Mouse (Mus musculus): ENCODE results near the gene Gpr62.

The Gpr62 gene

GRCm38 (mm10) chr9:106454888-106455681, 10.7 kb downstream of the Gpr62 start:
- no peak for DNase-seq (ENCODE audit: low spot score)

DNA sequence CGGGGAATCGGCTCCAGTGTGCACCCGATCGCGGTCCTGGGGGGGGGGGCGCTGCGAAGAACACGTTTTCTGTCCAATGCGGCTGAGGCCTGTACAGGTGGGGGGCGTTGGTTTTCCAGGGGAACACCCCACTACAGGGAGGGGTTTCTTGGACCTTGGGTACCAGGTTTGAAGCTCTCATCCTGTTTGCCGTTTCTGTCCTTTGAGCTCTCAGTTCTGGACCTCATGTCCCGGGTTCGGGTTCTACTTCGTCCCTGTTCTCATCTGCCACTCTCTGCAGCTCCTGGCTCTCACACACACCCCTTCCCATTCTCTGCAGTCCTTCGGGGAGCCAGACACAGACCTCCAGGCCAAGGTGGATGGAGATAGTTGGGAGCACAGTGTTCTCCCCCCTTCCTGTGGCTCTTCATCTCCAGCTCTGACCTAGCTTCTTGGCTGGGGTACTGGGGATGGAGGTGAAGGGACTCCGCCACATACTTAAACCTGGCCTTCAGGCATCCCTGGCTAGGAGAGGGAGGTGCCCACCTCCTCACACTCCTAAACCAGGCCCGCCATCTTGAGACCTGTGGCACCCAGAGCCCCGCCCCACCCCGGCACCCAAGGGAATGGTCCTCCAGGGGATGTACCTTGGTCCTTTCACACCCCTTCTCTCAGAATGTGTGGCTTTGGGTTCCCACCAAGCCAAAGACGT, 11.5 kb downstream of the Gpr62 start:
- no peak for DNase-seq (ENCODE audit: low spot score)

DNA sequence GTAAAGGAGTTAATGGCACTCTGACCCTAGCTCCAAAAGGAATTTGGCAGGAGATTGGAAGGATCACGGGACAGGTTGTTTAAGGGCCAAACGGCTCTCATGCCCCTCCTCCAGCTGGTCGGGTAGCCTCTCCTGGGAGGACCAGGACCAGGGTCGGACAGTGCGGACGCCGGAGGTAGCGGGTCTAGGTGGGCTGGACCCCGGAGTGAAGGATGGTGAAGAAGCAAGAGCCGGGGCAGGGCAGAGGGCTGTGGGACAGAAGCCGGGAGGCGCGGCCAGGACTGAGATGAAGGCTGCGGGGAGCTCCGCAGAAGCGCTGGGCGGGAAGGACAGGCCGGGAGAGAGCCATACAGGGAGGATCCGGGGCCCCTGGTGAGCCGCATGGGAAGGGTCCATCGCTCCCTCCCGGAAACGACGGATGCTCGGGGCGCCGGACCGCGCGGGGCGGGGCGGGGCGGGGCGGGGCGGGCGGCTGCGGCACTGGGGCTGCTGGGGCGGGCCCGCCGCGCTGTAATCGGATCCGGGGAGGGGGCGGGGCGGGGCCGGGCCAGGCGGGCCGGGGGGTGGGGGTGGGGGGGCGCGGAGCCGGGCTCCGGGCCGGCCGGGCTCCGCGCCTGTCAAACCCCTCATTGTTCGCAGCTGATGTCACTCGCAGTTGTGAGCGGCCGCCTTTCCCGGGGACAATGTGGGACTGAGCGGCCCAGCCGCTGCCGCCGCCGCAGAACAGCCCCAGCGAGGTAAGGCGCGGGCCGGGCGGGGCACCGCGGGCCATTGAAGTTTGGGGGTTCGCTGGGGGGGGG, 12.3 kb downstream of the Gpr62 start, which contains the start of gene Pcbp4:
Gene Pcbp4, plus strand, starts transcription at position 21 of the 800 bp plus-strand sequence.
- DNase-seq (ENCODE audit: low spot score), result no peak

DNA sequence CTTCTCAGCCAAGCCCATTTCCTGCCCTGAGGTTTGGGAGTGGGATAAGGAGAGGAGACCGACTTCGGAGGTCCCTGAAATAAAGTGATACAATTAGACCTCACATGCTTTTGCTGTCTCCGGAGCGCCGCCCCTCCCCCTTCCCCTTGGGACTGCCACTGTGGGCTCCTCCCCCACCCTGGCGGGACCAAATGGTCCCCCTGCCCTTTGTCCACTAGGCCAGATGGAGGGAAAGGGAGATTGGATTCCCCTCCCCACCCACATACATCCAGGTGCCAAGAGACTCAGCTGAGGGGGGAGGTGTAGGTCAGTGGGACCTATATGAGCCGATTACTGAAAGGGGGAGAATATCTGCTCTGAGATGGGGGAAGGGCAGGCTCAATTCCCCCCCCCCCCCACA, 12.9 kb downstream of the Gpr62 start:
- DNase-seq (ENCODE audit: low spot score), result no peak

- DNase-seq (ENCODE audit: low spot score), result no peak
These were observed 13.4 kb downstream of the Gpr62 start for GRCm38 (mm10) chr9:106452351-106452750.

- no peak for DNase-seq (ENCODE audit: low spot score)
These were observed 13.8 kb downstream of the Gpr62 start for GRCm38 (mm10) chr9:106451899-106452298.

DNA sequence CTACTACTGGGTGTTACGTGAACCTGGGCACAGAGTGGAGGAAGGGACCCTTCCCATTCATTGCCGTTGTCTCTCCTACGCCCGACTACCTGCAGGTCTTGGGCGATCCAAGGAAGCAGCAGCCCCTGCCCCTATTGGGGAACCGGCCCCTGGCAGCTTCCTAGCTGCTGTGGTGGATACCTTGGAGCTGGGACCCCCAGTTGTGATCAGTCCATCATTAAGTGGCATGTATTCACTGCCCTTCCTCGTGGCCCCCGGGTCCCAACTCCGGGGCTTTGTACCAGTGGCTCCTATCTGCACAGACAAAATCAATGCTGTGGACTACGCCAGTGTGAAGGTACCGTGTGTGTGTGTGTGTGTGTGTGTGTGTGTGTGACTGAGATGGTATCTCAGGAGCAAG, 14.4 kb downstream of the Gpr62 start:
- DNase-seq (ENCODE audit: low spot score), result no peak

GRCm38 (mm10) chr9:106450661-106451060, 15.1 kb downstream of the Gpr62 start:
- DNase-seq (ENCODE audit: low spot score), result no peak

DNA sequence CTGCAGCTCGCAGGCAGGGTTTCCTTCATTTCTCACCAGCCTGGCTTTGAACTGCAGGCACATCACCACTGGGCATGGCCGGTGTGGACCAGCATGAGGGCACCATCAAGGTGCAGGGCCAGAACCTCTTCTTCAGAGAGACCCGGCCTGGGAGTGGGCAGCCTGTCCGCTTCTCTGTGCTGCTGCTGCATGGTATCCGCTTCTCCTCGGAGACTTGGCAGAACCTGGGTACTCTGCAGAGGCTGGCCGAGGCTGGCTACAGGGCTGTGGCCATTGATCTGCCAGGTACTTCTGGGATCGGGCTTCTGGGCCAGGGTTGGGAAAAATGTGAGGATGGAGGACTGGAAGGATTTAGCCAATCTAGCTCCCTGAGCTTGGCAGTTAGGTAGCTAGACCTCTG, 15.8 kb downstream of the Gpr62 start:
- no peak for DNase-seq (ENCODE audit: low spot score)

GRCm38 (mm10) chr9:106448498-106449031, 17.2 kb downstream of the Gpr62 start:
- DNase-seq (ENCODE audit: low spot score), result no peak

GRCm38 (mm10) chr9:106447951-106448350, 17.8 kb downstream of the Gpr62 start:
- DNase-seq (ENCODE audit: low spot score), result no peak

DNA sequence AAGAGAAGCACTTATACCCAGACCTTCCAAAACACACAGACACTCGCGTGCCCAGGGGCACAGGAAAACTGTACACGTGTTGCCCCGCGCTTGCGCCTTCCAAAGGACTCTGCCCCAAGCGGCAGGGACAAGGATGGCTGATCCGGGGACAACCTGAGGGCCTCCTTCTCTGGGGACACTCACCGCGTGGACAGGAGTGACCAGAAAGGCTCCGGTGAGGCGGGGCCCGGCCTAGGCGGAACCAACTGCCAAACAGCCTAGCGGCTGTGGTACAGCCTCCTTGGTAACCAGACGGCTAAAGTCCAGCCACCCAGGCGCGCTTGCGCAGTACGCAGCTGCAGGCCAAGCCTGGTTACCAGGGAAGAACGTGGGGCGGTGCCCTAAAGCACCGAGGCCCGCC, 18.4 kb downstream of the Gpr62 start, which contains the start of the genes Abhd14b and Abhd14a:
Gene Abhd14b, plus strand, starts transcription at position 112 of the 400 bp plus-strand sequence.
Gene Abhd14a, minus strand, starts transcription at position 331 of the 400 bp plus-strand sequence.
- DNase-seq (ENCODE audit: low spot score), result peak; percentile 69

DNA sequence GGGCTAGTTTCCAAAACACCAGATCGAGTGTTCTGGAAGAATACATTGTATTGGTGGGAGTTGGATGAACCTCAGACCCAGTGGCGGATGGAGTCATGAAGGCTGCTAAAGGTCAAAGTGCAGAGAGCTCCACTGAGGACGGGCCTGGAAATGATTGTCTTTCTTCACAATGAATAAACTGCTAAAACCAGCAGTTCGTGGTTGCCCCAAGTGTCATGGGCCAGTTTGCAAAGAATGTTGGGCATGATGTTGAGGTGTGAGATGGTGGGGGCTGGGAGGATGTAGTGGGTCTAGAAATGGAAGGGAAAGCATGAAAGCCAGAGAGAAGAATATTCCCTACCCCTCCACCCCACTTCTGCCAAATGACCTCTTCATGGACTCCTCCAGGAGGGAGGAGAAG, 20.9 kb downstream of the Gpr62 start:
- no peak for DNase-seq (ENCODE audit: low spot score)

DNA sequence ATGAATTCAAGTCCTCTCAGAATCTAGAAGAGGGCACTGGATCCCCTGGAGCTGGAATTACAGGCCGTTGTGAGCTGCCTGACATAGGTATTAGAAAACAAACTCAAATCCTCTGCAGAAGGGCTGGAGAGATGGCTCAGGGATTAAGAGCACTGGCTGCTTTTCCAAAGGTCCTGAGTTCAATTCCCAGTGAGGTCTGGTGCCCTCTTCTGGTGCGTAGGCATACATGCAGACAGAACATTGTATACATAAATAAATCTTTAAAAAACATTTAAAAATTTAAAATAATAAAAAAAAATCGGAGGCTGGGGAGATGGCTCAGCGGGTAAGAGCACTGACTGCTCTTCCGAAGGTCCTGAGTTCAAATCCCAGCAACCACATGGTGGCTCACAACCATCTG, 23.1 kb downstream of the Gpr62 start:
- DNase-seq (ENCODE audit: low spot score), result no peak

- no peak for DNase-seq (ENCODE audit: low spot score)
These were observed 29.2 kb downstream of the Gpr62 start for GRCm38 (mm10) chr9:106436566-106436965.

DNA sequence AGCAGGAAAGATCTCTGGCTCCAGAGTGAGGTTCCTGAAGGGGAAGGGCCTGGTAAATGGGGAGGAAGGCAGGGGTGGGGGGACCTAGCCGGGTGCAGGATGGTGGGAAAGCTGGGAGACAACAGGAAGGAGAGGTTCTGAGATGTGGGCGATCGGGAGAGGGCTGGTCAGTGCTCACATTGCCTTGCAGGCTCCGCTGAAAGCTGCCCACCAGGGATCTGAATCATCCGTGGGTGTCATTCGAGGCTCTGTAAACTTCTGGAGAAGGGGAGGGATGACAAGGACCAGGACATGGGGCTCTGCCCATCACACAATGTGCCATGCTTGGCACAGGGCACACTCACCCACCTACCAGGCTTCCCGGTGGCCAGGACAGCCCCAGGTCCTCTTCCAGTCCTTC, 32.3 kb downstream of the Gpr62 start:
- no peak for DNase-seq (ENCODE audit: low spot score)

DNA sequence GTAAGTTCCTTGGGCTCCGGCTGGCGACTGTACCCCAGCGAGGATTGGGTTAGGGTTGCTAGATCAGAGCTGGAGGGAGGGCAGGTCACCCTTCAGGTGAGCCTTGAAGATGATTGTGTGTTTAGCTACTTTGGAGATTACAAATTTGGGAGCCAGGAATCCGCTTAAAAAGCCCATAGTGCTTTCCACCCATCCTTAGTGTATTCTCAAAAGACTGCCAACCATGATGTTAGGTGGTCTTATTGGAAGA, 35.8 kb downstream of the Gpr62 start:
- no peak for DNase-seq (ENCODE audit: low spot score)

DNA sequence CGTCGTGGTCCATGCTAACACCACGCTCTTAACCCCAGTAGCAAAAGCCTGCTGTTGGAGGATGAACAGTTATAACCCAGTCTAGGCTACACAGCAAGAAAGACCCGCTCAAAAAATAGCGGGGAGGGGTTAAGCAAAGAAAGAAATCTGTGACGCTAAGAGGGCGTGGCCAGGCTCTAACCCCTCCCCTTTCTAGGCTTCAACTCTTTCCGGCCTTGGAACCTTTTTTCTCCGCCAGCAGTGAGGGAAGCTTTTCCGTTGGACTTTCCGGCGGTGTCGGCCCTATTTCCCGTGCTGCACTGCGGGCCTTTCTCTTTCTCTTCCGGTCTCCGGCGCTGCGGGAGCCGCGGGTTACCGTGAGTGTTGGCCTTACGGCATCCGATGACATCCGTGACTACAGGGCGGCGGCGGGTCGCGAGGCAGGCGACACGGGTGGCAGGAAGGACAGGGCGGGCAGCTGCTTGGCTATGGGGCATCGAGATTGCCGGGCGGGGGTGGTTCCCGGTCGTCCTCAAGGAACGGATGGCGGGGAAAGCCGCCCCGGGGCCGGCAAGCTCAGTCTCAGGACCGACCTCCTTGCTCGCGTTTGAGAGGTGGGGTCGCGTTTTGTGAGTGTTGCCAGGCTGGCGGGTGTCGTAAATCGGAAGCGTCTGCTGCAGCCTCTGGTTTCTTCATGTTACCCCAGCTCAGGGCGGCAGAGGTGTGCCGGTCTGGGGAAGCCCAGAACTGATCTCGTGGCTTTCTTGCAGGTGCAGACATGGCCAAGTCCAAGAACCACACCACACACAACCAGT, 36.3 kb downstream of the Gpr62 start, which contains the start of gene Rpl29:
Gene Rpl29, plus strand, starts transcription at position 234 of the 794 bp plus-strand sequence.
- DNase-seq (ENCODE audit: low spot score), result peak; percentile 85

DNA sequence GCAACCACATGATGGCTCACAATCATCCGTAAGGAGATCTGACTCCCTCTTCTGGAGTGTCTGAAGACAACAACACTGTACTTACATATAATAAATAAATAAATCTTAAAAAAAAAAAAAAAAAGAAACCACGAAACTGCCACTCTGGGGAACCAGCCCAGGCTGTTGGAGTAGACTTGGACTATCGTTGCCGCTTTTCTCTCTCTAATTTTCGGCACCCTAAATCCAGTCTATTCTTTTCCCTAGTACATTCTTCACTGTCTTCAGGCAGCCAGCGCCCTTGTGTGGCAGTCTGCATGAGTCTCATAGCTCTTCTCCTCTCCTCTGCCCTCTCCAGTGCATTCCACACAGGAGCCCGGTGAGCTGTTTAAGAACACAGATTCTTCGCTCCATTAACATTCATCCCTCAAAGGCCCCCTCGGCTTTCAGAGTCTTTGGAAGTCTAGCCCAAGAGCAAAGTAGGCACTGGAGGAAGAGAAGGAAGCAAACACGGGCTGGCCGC, 37.0 kb downstream of the Gpr62 start:
- no peak for DNase-seq (ENCODE audit: low spot score)

DNA sequence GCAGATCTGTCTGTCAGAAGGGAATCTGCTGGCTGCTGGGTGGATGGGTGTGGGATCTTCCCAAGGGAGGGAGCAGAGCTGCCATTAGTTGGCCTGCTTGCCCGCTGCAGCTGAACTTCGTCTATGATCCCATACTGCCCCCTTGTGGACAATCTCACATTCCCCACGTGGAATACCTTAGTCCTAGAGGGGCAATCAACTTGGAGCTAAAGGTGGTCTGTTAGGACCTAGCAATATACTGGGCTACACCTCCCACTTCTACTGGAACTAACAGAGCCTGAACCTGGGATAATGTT, 43.9 kb downstream of the Gpr62 start:
- DNase-seq (ENCODE audit: low spot score), result peak; percentile 64

DNA sequence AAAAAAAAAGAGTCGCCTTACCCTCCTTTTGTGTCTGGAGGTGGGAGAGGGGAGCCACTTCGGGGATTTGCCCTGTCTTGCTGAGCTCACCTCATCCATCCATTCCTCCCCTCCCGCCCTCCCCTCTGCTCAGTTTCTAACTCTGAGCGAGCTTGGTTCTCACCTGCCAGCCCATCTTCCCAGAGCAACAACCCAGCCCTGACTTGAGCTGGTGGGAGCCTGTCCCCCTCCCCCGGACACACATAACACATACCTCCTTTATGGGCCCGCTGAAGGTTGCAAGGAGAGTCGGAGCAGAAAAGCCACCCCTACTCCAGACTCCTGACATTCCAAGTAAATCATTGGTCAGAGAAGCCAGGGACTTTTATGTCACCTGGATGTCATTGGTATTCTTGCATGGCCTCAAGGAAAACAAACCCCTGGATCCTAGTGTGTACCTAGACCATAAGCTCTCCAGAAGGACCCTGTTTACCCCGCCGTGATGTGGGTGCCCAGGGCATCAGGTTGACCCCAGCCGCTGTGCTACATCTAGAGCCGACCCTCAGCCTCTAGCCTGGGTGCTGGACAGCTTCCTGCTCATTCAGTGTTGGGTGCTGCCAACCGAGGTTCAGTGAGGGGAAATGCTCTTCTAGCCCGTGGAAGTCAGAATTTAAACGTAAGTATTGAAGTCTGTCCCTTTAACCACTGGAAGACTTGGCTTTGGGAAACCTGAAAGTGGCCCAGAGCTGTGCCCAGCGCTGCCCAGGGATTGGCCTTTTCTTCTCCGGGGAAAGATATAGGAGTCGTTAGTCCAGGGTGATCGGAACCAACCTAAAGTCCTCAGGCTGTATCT, 44.5 kb downstream of the Gpr62 start:
- DNase-seq (ENCODE audit: low spot score), result no peak
